Mouse (Mus musculus) forebrain, embryonic 16.5 days (tissue): ENCODE measurements around the gene Cx3cr1. TPM values are rescaled to one million over a fixed set of nuclear protein-coding genes. Genes with fewer than 3 reads are reported as not detected.
"Not testable (repeated sequence)": the region's sequence is repeated elsewhere in the genome, so short reads cannot be mapped to it uniquely, and the experiment has no call there.

Experiments
- ATAC-seq: fragments of 200-750 bp; cut with Nextera tagmentation; 2 replicates; pipeline ENCODE4 v1.8.0; 2017; ENCODE audit warnings: mild to moderate bottlenecking, moderate library complexity
- H3K27ac ChIP-seq: fragments of 300-500 bp; sonication (generic); 2 replicates; pipeline ENCODE4 v1.5.1; 2014; ENCODE audit warnings: low read length, control low read depth
- H3K27me3 ChIP-seq: fragments of 300-500 bp; sonication (generic); replicated peaks from 2 replicates; pipeline ENCODE4 v1.6.1; 2014; ENCODE audit warnings: low read length; ENCODE audit not compliant: control insufficient read depth, insufficient read depth
- H3K36me3 ChIP-seq: fragments of 300-500 bp; sonication (generic); 2 replicates; pipeline ENCODE4 v1.6.1; 2014; ENCODE audit not compliant: control insufficient read depth, insufficient read depth
- H3K4me1 ChIP-seq: fragments of 300-500 bp; sonication (generic); replicated peaks from 2 replicates; pipeline ENCODE4 v1.6.1; 2014; ENCODE audit warnings: low read length; ENCODE audit not compliant: control insufficient read depth, insufficient read depth
- H3K4me2 ChIP-seq: fragments of 300-500 bp; sonication (generic); 2 replicates; pipeline ENCODE4 v1.6.1; 2014; ENCODE audit warnings: mild to moderate bottlenecking, low read length, control low read depth
- H3K4me3 ChIP-seq: fragments of 300-500 bp; sonication (generic); replicated peaks from 2 replicates; pipeline ENCODE4 v1.5.1; 2014; ENCODE audit warnings: mild to moderate bottlenecking, low read length, control low read depth
- H3K9ac ChIP-seq: fragments of 300-500 bp; sonication (generic); replicated peaks from 2 replicates; pipeline ENCODE4 v1.6.1; 2014; ENCODE audit warnings: low read depth, low read length, control low read depth
- H3K9me3 ChIP-seq: fragments of 300-500 bp; sonication (generic); 2 replicates; pipeline ENCODE4 v1.6.1; 2016; ENCODE audit warnings: low read length; ENCODE audit not compliant: control insufficient read depth
- WGBS: fragments of 180-500 bp; shearing (Covaris S2); extraction: QIAGEN DNeasy Blood & Tissue Kit; methylation state at CpG from one replicate; pipeline ENCODE4 v1.1.7; 2014; 5-methylcytosine and 5-hydroxymethylcytosine counted together
- polyA plus RNA-seq: library from polyadenylated mRNA; unstranded; fragments of >200 nt; fragmentation: Nextera tagmentation; extraction: Ambion mirVana; gene quantifications from 2 replicates; pipeline ENCODE4 v1.2.1, GENCODE M21; 2015

The Cx3cr1 gene
- polyA plus RNA-seq, 1 experiment from 2014 or later: 6.4 TPM

DNA sequence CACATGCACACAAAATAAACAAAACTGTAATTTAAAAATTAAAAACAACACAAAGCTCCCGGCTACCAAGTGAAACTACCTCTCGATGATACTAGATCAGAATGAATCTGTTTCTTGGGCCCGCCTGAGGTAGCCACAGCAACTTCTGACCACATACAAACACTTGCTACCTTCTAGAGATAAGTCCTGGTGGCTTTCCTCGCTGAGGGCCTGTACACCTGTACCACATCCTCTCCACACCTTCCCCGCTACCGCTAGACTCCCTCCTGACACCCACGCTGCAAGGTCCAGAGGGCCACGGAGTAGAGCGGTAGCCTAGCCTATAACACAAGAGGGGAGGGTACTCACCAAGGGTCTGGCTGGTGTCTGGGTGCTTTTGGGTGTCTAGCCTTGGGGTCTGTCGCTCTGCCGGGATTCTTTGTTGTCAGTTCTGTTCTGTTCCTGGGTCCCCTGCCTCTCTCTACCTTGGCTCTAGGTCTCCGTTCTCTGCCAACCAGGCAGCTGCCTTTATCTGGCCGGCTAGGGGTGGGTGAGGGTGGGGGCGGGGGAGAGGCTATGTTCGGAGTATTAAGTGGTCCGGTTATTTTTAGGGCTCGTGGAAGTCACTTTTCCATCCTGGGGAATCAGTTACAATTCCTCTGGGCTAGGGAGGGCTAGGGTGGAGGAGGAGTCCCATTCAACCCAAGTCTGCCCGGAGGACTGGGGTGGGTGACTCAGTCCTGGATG lies 46.4 kb downstream of the Cx3cr1 start, which contains the start of gene Xirp1:
Gene Xirp1, minus strand, starts transcription at position 513 of the 726 bp plus-strand sequence.
- Histone ChIP-seq H3K27me3 (no peaks in the 10 kb centered on the region), H3K9ac (no peak within 1 kb of the TSS), H3K36me3 (no peaks in the 10 kb centered on the region), H3K4me1 (peaks cover 9% of the 10 kb centered on the region; the same call in 1 of the 2 replicates), H3K9me3 (no peaks in the 10 kb centered on the region), H3K4me3 (no peak within 1 kb of the TSS), H3K4me2 (no peak within 1 kb of the TSS), H3K27ac (no peak within 1 kb of the TSS)
- ATAC-seq: no peak
- 88% methylated on average over 18 of the region's 18 CpGs for WGBS

DNA sequence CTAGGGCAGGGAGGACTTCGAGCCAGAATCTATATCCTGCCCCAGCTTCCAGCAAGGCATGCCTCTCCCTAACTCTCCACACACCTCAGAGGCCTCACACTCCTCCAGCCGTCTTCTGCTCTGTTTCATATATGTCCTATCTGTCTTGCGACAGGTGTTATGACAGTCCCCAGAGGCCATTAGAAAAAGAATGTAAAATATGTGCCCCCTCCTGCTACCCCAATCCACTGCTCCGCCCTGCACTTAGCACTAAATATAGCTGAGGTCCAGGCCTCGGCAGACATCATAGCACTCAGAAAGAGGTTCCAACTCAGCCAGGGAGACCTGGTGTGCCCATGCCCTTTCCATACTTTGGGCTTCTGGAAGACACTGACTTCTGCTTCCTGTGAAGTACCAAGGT lies 48.5 kb downstream of the Cx3cr1 start:
- 0 out of 2 replicates have a peak, but pooled peaks cover 4% of the 10 kb centered on the region for H3K4me1 ChIP-seq
- H3K4me2 ChIP-seq: no peak overlapping the region
- no peaks in the 10 kb centered on the region for H3K36me3 ChIP-seq
- H3K9me3 ChIP-seq: no peaks in the 10 kb centered on the region
- no peak overlapping the region for H3K4me3 ChIP-seq
- 81% methylated on average over 5 of the region's 5 CpGs for WGBS
- no peak for ATAC-seq
- H3K27me3 ChIP-seq: no peaks in the 10 kb centered on the region
- H3K9ac ChIP-seq: no peak overlapping the region
- H3K27ac ChIP-seq: no peak overlapping the region

DNA sequence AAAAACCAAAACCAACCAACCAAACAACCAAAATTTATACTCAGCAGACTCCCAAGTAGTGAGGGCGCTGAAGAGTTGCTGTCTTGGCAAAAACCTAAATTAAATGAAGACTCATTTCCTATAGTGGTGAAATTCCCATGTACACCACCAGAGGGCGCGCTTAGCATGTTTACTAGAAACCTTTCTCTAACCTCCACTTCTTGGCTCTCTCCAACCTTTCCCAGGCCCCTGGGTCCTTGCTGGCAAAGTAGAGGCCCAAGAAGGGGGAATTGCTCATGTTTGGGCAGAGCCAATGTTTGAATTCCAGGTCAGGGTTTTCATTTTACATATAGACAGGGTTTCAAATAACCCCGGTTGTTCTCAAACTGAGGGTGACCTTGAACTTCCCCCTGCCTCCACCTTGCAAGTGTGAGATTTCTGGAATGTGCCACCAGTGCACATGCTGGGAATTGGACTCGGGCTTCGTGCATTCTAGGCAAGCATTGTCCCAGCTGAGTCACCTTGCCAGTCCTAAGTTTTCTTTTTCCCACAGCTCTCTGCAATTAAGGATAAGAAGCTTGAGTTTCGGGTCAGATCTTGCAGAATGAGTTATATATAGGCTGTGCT lies 49.3 kb downstream of the Cx3cr1 start:
- ATAC-seq: no peak
- H3K9ac ChIP-seq: no peak overlapping the region
- no peak overlapping the region for H3K4me2 ChIP-seq
- H3K9me3 ChIP-seq: no peaks in the 10 kb centered on the region
- H3K4me3 ChIP-seq: no peak overlapping the region
- no peaks in the 10 kb centered on the region for H3K36me3 ChIP-seq
- WGBS: 49% methylated on average over 7 of the region's 7 CpGs
- H3K4me1 ChIP-seq: 0 out of 2 replicates have a peak, but pooled peaks cover 4% of the 10 kb centered on the region
- no peak overlapping the region for H3K27ac ChIP-seq
- H3K27me3 ChIP-seq: no peaks in the 10 kb centered on the region

GRCm38 (mm10) chr9:120016956-120017355 lies 52.7 kb downstream of the Cx3cr1 start:
- ATAC-seq: no peak
- Histone ChIP-seq H3K27ac (no peak overlapping the region), H3K36me3 (no peaks in the 10 kb centered on the region), H3K4me2 (no peak overlapping the region), H3K27me3 (no peaks in the 10 kb centered on the region), H3K9ac (no peak overlapping the region), H3K4me1 (no peaks in the 10 kb centered on the region), H3K9me3 (no peaks in the 10 kb centered on the region), H3K4me3 (no peak overlapping the region)
- 79% methylated on average over 10 of the region's 10 CpGs for WGBS

GRCm38 (mm10) chr9:120014828-120015227 lies 54.9 kb downstream of the Cx3cr1 start:
- no peak for ATAC-seq
- Histone ChIP-seq H3K9ac (no peak overlapping the region), H3K4me3 (no peak overlapping the region), H3K27ac (no peak overlapping the region), H3K4me2 (no peak overlapping the region), H3K36me3 (no peaks in the 10 kb centered on the region), H3K9me3 (no peaks in the 10 kb centered on the region), H3K4me1 (peaks cover 13% of the 10 kb centered on the region), H3K27me3 (no peaks in the 10 kb centered on the region)
- 66% methylated on average over 6 of the region's 6 CpGs for WGBS

DNA sequence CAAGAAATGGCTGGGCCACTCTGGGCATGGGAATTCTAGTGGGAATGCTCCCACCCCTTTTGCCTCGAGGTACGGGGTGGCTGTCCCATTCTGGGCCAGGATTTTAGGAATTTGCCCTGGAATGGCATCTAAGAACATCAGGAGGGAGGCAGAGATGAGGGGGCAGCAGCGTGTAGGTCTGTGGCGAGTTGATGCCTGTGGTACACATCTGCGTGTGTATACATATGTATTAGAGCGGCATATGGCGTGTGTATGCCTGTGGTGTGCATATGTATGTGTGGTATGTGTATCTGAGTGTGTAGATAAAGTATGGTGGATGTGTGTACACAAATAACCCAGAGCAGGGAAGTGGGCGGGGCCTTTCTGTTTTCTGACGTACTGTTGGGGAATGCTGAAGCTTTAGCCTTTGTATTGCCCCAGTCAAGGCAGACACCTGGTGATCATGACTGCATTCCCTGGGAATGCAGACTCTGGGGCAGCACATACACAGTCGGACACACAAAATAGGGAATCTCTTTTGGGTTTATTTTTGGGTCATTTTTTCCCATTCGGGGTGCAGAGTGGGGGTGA lies 56.3 kb downstream of the Cx3cr1 start:
- Histone ChIP-seq H3K4me1 (peaks cover 13% of the 10 kb centered on the region), H3K4me3 (no peak overlapping the region), H3K27ac (no peak overlapping the region), H3K36me3 (no peaks in the 10 kb centered on the region), H3K9ac (no peak overlapping the region), H3K27me3 (no peaks in the 10 kb centered on the region), H3K9me3 (no peaks in the 10 kb centered on the region), H3K4me2 (no peak overlapping the region)
- no peak for ATAC-seq
- 68% methylated on average over 11 of the region's 11 CpGs for WGBS

- Histone ChIP-seq H3K4me3 (no peak overlapping the region), H3K27me3 (no peaks in the 10 kb centered on the region), H3K9me3 (no peaks in the 10 kb centered on the region), H3K4me1 (peaks cover 13% of the 10 kb centered on the region), H3K36me3 (no peaks in the 10 kb centered on the region), H3K27ac (no peak overlapping the region), H3K4me2 (no peak overlapping the region), H3K9ac (no peak overlapping the region)
- 88% methylated on average over 5 of the region's 5 CpGs for WGBS
- ATAC-seq: no peak
Observed at GRCm38 (mm10) chr9:120012781-120013180, 56.9 kb downstream of the Cx3cr1 start.

- H3K4me3 ChIP-seq, H3K36me3 ChIP-seq, H3K4me2 ChIP-seq, H3K9me3 ChIP-seq, H3K9ac ChIP-seq, ATAC-seq, H3K27me3 ChIP-seq, H3K27ac ChIP-seq: not testable (repeated sequence)
- H3K4me1 ChIP-seq: peaks cover 13% of the 10 kb centered on the region
- WGBS: 86% methylated on average over 6 of the region's 6 CpGs
Observed at GRCm38 (mm10) chr9:120012161-120012560, 57.5 kb downstream of the Cx3cr1 start.

GRCm38 (mm10) chr9:120011533-120011932 lies 58.1 kb downstream of the Cx3cr1 start:
- Histone ChIP-seq H3K4me3 (peak overlapping the region; percentile 55), H3K4me1 (peaks cover 13% of the 10 kb centered on the region), H3K9me3 (no peaks in the 10 kb centered on the region), H3K27ac (peak overlapping the region; percentile 92), H3K4me2 (peak overlapping the region; percentile 79), H3K27me3 (no peaks in the 10 kb centered on the region), H3K9ac (peak overlapping the region; percentile 52), H3K36me3 (no peaks in the 10 kb centered on the region)
- 1% methylated on average over 10 of the region's 10 CpGs for WGBS
- ATAC-seq: peak; percentile 78
